Mouse (Mus musculus) stomach, postnatal 0 days (tissue): ENCODE measurements around the gene Myl4. TPM values are rescaled to one million over a fixed set of nuclear protein-coding genes. Genes with fewer than 3 reads are reported as not detected.

ENCODE experiments used
- ATAC-seq: fragments of 200-750 bp; cut with Nextera tagmentation; 2 replicates; pipeline ENCODE4 v1.8.0; 2017; ENCODE audit not compliant: low FRiP score, low TSS enrichment
- DNase-seq: peaks from one replicate; pipeline ENCODE4 v3.0.0-alpha.2; 2016; ENCODE audit warnings: low spot score
- H3K27ac ChIP-seq: fragments of 300-500 bp; sonication (generic); replicated peaks from 2 replicates; pipeline ENCODE4 v1.5.1; 2014; ENCODE audit warnings: mild to moderate bottlenecking, control low read depth
- H3K27me3 ChIP-seq: fragments of 300-500 bp; sonication (generic); 2 replicates; pipeline ENCODE4 v1.6.1; 2014; ENCODE audit warnings: low read length; ENCODE audit not compliant: control insufficient read depth, insufficient read depth
- H3K36me3 ChIP-seq: fragments of 300-500 bp; sonication (generic); 2 replicates; pipeline ENCODE4 v1.6.1; 2014; ENCODE audit warnings: low read length, mixed read lengths; ENCODE audit not compliant: control insufficient read depth, insufficient read depth
- H3K4me1 ChIP-seq: fragments of 300-500 bp; sonication (generic); replicated peaks from 2 replicates; pipeline ENCODE4 v1.6.1; 2014; ENCODE audit warnings: antibody characterized with exemption; ENCODE audit not compliant: control insufficient read depth, insufficient read depth
- H3K4me2 ChIP-seq: fragments of 300-500 bp; sonication (generic); replicated peaks from 2 replicates; pipeline ENCODE4 v1.6.1; 2014; ENCODE audit warnings: low read depth, mild to moderate bottlenecking, control low read depth, moderate library complexity
- H3K4me3 ChIP-seq: fragments of 300-500 bp; sonication (generic); 2 replicates; pipeline ENCODE4 v1.5.1; 2014; ENCODE audit warnings: low read depth, low read length, control low read depth
- H3K9ac ChIP-seq: fragments of 300-500 bp; sonication (generic); 2 replicates; pipeline ENCODE4 v1.6.1; 2014; ENCODE audit warnings: mild to moderate bottlenecking, low read length, control low read depth, mixed read lengths
- H3K9me3 ChIP-seq: fragments of 300-500 bp; sonication (generic); 2 replicates; pipeline ENCODE4 v1.6.1; 2016; ENCODE audit warnings: low read length; ENCODE audit not compliant: control insufficient read depth
- CTCF ChIP-seq: IDR thresholded peaks from 2 replicates; pipeline ENCODE4 v1.5.1; 2016; ENCODE audit warnings: antibody characterized with exemption, low read depth, mild to moderate bottlenecking, moderate library complexity
- EP300 ChIP-seq: optimal IDR thresholded peaks from 2 replicates; pipeline ENCODE3; 2016; ENCODE audit warnings: antibody characterized with exemption
- WGBS: fragments of 180-500 bp; shearing (Covaris S2); extraction: QIAGEN DNeasy Blood & Tissue Kit; methylation state at CpG from one replicate; pipeline ENCODE4 v1.1.7; 2014; 5-methylcytosine and 5-hydroxymethylcytosine counted together
- polyA plus RNA-seq: library from polyadenylated mRNA; unstranded; fragments of >200 nt; fragmentation: Nextera tagmentation; extraction: Ambion mirVana; gene quantifications from 2 replicates; pipeline ENCODE4 v1.2.1, GENCODE M21; 2015

Gene Myl4
- polyA plus RNA-seq, 1 experiment from 2014 or later = 6.8 TPM

DNA sequence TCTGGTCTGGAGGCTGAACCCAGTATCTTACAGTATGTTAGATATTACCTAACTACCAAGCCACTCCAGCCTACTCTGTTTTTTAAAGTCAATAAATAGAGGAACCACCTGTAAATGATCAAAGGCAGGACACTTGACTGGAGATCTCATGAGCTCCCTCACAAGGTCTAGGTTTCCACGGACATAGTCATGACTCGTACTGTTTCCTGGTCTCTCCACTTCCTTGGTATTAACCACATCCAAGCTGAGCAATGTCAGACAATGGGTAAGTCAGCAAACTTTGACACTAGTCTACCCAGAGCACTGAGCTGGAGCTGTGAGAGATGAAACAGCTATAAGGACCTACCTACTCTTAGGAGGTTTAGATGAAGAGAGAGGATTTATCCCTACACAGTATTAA lies 88.4 kb downstream of the Myl4 start:
- no peaks in the 10 kb centered on the region for H3K27me3 ChIP-seq
- no peak overlapping the region for H3K9ac ChIP-seq
- H3K4me1 ChIP-seq = no peaks in the 10 kb centered on the region
- TF ChIP-seq EP300 = no peak
- no peak for TF ChIP-seq CTCF
- WGBS = 77% methylated on average over 2 of the region's 2 CpGs
- ATAC-seq (no peak), DNase-seq (no peak)
- no peak overlapping the region for H3K4me2 ChIP-seq
- no peak overlapping the region for H3K27ac ChIP-seq
- peaks cover 2% of the 10 kb centered on the region for H3K36me3 ChIP-seq
- no peak overlapping the region for H3K4me3 ChIP-seq
- H3K9me3 ChIP-seq = no peaks in the 10 kb centered on the region

DNA sequence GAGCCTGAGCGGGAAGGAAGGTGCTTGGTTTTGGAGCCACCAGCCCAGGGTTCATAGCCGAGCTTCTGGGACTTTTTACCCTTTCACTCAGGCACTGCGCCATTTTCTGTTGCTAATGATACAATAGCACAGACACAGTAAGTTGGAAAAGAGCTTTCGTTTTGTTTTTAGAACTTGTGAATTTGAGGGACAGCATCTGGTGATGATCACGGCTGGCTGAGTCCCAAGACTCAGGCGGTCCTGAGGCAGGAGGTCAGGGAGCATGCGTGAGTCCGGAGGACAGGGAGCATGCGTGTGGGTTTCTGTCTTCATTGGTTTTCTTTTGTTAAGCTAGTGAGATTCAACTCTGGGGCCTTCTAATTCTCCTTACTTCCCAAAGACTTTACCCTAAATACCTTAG lies 89.2 kb downstream of the Myl4 start:
- H3K36me3 ChIP-seq = peaks cover 2% of the 10 kb centered on the region
- no peaks in the 10 kb centered on the region for H3K27me3 ChIP-seq
- DNase-seq = no peak
- H3K4me1 ChIP-seq = no peaks in the 10 kb centered on the region
- no peak overlapping the region for H3K4me2 ChIP-seq
- TF ChIP-seq CTCF = no peak
- TF ChIP-seq EP300 = no peak
- H3K9me3 ChIP-seq = no peaks in the 10 kb centered on the region
- no peak overlapping the region for H3K9ac ChIP-seq
- 72% methylated on average over 9 of the region's 9 CpGs for WGBS
- H3K4me3 ChIP-seq = no peak overlapping the region
- no peak overlapping the region for H3K27ac ChIP-seq
- no peak for ATAC-seq

DNA sequence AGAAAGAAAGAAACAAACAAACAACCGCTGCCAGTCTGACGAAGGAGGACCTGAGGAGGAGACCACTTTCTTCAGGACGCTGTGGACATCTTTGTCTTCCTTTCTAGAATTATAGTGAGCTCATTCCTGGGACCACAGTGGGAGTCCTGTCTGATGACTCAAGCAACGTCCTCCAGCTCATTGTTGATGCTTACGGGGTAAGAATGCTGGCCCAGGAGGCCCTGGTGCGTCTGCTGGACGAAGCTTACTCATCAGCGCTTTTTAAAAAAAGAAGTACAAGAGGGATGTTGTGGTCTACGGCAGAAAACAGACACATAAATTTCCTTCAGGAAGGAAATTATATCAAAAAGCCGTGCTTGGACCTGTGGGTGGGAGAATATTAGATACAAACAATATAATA lies 90.4 kb downstream of the Myl4 start:
- Histone ChIP-seq H3K4me2 (no peak overlapping the region), H3K36me3 (peaks cover 2% of the 10 kb centered on the region), H3K27ac (no peak overlapping the region), H3K9ac (no peak overlapping the region), H3K9me3 (no peaks in the 10 kb centered on the region), H3K4me3 (no peak overlapping the region), H3K4me1 (no peaks in the 10 kb centered on the region), H3K27me3 (no peaks in the 10 kb centered on the region)
- TF ChIP-seq CTCF (no peak), EP300 (no peak)
- ATAC-seq = no peak
- 72% methylated on average over 10 of the region's 10 CpGs for WGBS
- DNase-seq = no peak

GRCm38 (mm10) chr11:104643236-104643635 lies 92.8 kb downstream of the Myl4 start:
- Histone ChIP-seq H3K4me2 (no peak overlapping the region), H3K27me3 (no peaks in the 10 kb centered on the region), H3K27ac (no peak overlapping the region), H3K9ac (no peak overlapping the region), H3K36me3 (no peaks in the 10 kb centered on the region; the same call in 1 of the 2 replicates), H3K4me1 (no peaks in the 10 kb centered on the region), H3K4me3 (no peak overlapping the region), H3K9me3 (no peaks in the 10 kb centered on the region)
- TF ChIP-seq EP300 (no peak), CTCF (no peak)
- 83% methylated on average over 4 of the region's 4 CpGs for WGBS
- ATAC-seq (no peak), DNase-seq (no peak)

Other genes with a start within 250 kb of the Myl4 start
- gene Kansl1, start 81.8 kb upstream of the Myl4 start, polyA plus RNA-seq = 7.5 and 8.2 TPM in 2 replicates
- 11.7 and 13.9 TPM in 2 replicates for gene Cdc27, start within 50 bp of the Myl4 start, polyA plus RNA-seq
- 4.7 and 5.1 TPM in 2 replicates for gene Itgb3, start 57.3 kb downstream of the Myl4 start, polyA plus RNA-seq
- 0.01 TPM in 2 replicates for gene Gm11639, start 135.0 kb downstream of the Myl4 start, polyA plus RNA-seq